Mouse (Mus musculus) limb, embryonic 15.5 days (tissue): Measurements from ENCODE around the gene Efcc1. TPM values are rescaled to one million over a fixed set of nuclear protein-coding genes. Genes with fewer than 3 reads are reported as not detected.
A peak's percentile ranks its signal among the peaks of the same experiment; 100 is the strongest.

Experiments used
- ATAC-seq: fragments of 200-750 bp; cut with Nextera tagmentation; 2 replicates; pipeline ENCODE4 v1.8.0; 2017; ENCODE audit warnings: low read depth, moderate TSS enrichment; ENCODE audit not compliant: insufficient number of reproducible peaks, low FRiP score, low TSS enrichment
- H3K27ac ChIP-seq: fragments of 300-500 bp; sonication (generic); 2 replicates; pipeline ENCODE4 v1.5.1; 2015; ENCODE audit warnings: moderate library complexity, mild to moderate bottlenecking, inconsistent platforms
- H3K27me3 ChIP-seq: fragments of 300-500 bp; sonication (generic); 2 replicates; pipeline ENCODE4 v1.6.1; 2015; ENCODE audit warnings: inconsistent platforms
- H3K36me3 ChIP-seq: fragments of 300-500 bp; sonication (generic); 2 replicates; pipeline ENCODE4 v1.6.1; 2015; ENCODE audit warnings: inconsistent platforms
- H3K4me1 ChIP-seq: fragments of 300-500 bp; sonication (generic); 2 replicates; pipeline ENCODE4 v1.6.1; 2015; ENCODE audit warnings: inconsistent platforms
- H3K4me2 ChIP-seq: fragments of 300-500 bp; sonication (generic); 2 replicates; pipeline ENCODE4 v1.6.1; 2015; ENCODE audit warnings: mild to moderate bottlenecking, inconsistent platforms
- H3K4me3 ChIP-seq: fragments of 300-500 bp; sonication (generic); 2 replicates; pipeline ENCODE4 v1.5.1; 2015; ENCODE audit warnings: mild to moderate bottlenecking, inconsistent platforms
- H3K9ac ChIP-seq: fragments of 300-500 bp; sonication (generic); 2 replicates; pipeline ENCODE4 v1.6.1; 2015; ENCODE audit warnings: inconsistent platforms
- H3K9me3 ChIP-seq: fragments of 300-500 bp; sonication (generic); 2 replicates; pipeline ENCODE4 v1.6.1; 2016; ENCODE audit warnings: inconsistent platforms
- WGBS: fragments of 180-500 bp; shearing (Covaris S2); methylation state at CpG from one replicate; pipeline ENCODE4 v1.1.7; 2015; 5-methylcytosine and 5-hydroxymethylcytosine counted together
- polyA plus RNA-seq: library from polyadenylated mRNA; unstranded; fragments of >200 nt; fragmentation: Nextera tagmentation; extraction: Ambion mirVana; gene quantifications from 2 replicates; pipeline ENCODE4 v1.2.1, GENCODE M21; 2015

Gene Efcc1
- polyA plus RNA-seq = 0.97 and 1.2 TPM in 2 replicates

GRCm38 (mm10) chr6:87730591-87731462, at the start of gene Efcc1:
Gene Efcc1 (plus strand): TSS chr6:87730869.
- Histone ChIP-seq H3K9ac (peak within 1 kb of the TSS; percentile 42), H3K4me3 (peak within 1 kb of the TSS; percentile 52), H3K9me3 (no peaks in the 10 kb centered on the region), H3K36me3 (no peaks in the 10 kb centered on the region), H3K4me2 (peak within 1 kb of the TSS; percentile 97), H3K27ac (no peak within 1 kb of the TSS), H3K27me3 (peaks cover 80% of the 10 kb centered on the region), H3K4me1 (peaks cover 34% of the 10 kb centered on the region)
- no peak; the same call in 1 of the 2 replicates for ATAC-seq
- 0% methylated on average over 89 of the region's 90 CpGs for WGBS

GRCm38 (mm10) chr6:87695947-87696346, 34.7 kb upstream of the Efcc1 start:
- no peak overlapping the region for H3K27ac ChIP-seq
- H3K9me3 ChIP-seq = no peaks in the 10 kb centered on the region
- H3K4me1 ChIP-seq = no peaks in the 10 kb centered on the region
- H3K9ac ChIP-seq = no peak overlapping the region
- no peaks in the 10 kb centered on the region for H3K36me3 ChIP-seq
- 77% methylated on average over 3 of the region's 3 CpGs for WGBS
- H3K4me3 ChIP-seq = no peak overlapping the region
- H3K27me3 ChIP-seq = no peaks in the 10 kb centered on the region
- no peak overlapping the region for H3K4me2 ChIP-seq
- no peak for ATAC-seq

GRCm38 (mm10) chr6:87696544-87696943, 34.1 kb upstream of the Efcc1 start:
- H3K36me3 ChIP-seq = no peaks in the 10 kb centered on the region
- no peak overlapping the region for H3K9ac ChIP-seq
- H3K4me1 ChIP-seq = no peaks in the 10 kb centered on the region
- H3K4me3 ChIP-seq = no peak overlapping the region
- 93% methylated on average over 4 of the region's 4 CpGs for WGBS
- H3K27ac ChIP-seq = no peak overlapping the region
- H3K9me3 ChIP-seq = no peaks in the 10 kb centered on the region
- no peaks in the 10 kb centered on the region for H3K27me3 ChIP-seq
- no peak for ATAC-seq
- no peak overlapping the region for H3K4me2 ChIP-seq

GRCm38 (mm10) chr6:87706246-87706645, 24.4 kb upstream of the Efcc1 start:
- H3K4me1 ChIP-seq = no peaks in the 10 kb centered on the region
- H3K36me3 ChIP-seq = no peaks in the 10 kb centered on the region
- ATAC-seq = no peak
- H3K4me2 ChIP-seq = no peak overlapping the region
- WGBS = 41% methylated on average over 3 of the region's 3 CpGs
- no peak overlapping the region for H3K9ac ChIP-seq
- no peak overlapping the region for H3K4me3 ChIP-seq
- H3K27ac ChIP-seq = no peak overlapping the region
- H3K9me3 ChIP-seq = no peaks in the 10 kb centered on the region
- no peaks in the 10 kb centered on the region for H3K27me3 ChIP-seq

- Histone ChIP-seq H3K9me3 (no peaks in the 10 kb centered on the region), H3K27ac (no peak overlapping the region), H3K4me2 (no peak overlapping the region), H3K9ac (no peak overlapping the region), H3K4me3 (no peak overlapping the region), H3K36me3 (no peaks in the 10 kb centered on the region), H3K4me1 (no peaks in the 10 kb centered on the region), H3K27me3 (no peaks in the 10 kb centered on the region)
- ATAC-seq = no peak
- 85% methylated on average over 4 of the region's 4 CpGs for WGBS
Observed at GRCm38 (mm10) chr6:87712311-87712710, 18.4 kb upstream of the Efcc1 start.

GRCm38 (mm10) chr6:87714091-87714490, 16.6 kb upstream of the Efcc1 start:
- 78% methylated on average over 4 of the region's 4 CpGs for WGBS

GRCm38 (mm10) chr6:87722631-87723030, 8.0 kb upstream of the Efcc1 start:
- H3K4me2 ChIP-seq = no peak overlapping the region
- no peaks in the 10 kb centered on the region for H3K36me3 ChIP-seq
- H3K4me1 ChIP-seq = peaks cover 4% of the 10 kb centered on the region; the same call in 1 of the 2 replicates
- ATAC-seq = no peak
- 8% methylated on average over 13 of the region's 13 CpGs for WGBS
- no peak overlapping the region for H3K9ac ChIP-seq
- no peak overlapping the region for H3K27ac ChIP-seq
- no peak overlapping the region for H3K4me3 ChIP-seq
- H3K9me3 ChIP-seq = no peaks in the 10 kb centered on the region
- H3K27me3 ChIP-seq = peaks cover 4% of the 10 kb centered on the region; the same call in 1 of the 2 replicates

More at GRCm38 (mm10) chr6:87714091-87714490, 16.6 kb upstream of the Efcc1 start:
- no peaks in the 10 kb centered on the region for H3K4me1 ChIP-seq
- no peak for ATAC-seq
- H3K4me3 ChIP-seq = no peak overlapping the region
- H3K9ac ChIP-seq = no peak overlapping the region
- H3K4me2 ChIP-seq = no peak overlapping the region
- H3K27ac ChIP-seq = no peak overlapping the region
- H3K27me3 ChIP-seq = no peaks in the 10 kb centered on the region
- H3K36me3 ChIP-seq = no peaks in the 10 kb centered on the region
- H3K9me3 ChIP-seq = no peaks in the 10 kb centered on the region

GRCm38 (mm10) chr6:87725267-87725912, 5.3 kb upstream of the Efcc1 start:
- Histone ChIP-seq H3K27me3 (peaks cover 28% of the 10 kb centered on the region), H3K9ac (no peak overlapping the region), H3K4me2 (no peak overlapping the region), H3K36me3 (no peaks in the 10 kb centered on the region), H3K27ac (no peak overlapping the region), H3K4me3 (no peak overlapping the region), H3K4me1 (peaks cover 8% of the 10 kb centered on the region), H3K9me3 (no peaks in the 10 kb centered on the region)
- ATAC-seq = no peak
- WGBS = 75% methylated on average over 7 of the region's 7 CpGs

GRCm38 (mm10) chr6:87728102-87728501, 2.6 kb upstream of the Efcc1 start:
- Histone ChIP-seq H3K4me2 (no peak overlapping the region), H3K4me3 (no peak overlapping the region), H3K9me3 (no peaks in the 10 kb centered on the region), H3K27me3 (peaks cover 55% of the 10 kb centered on the region), H3K9ac (no peak overlapping the region), H3K27ac (no peak overlapping the region), H3K4me1 (peaks cover 29% of the 10 kb centered on the region), H3K36me3 (no peaks in the 10 kb centered on the region)
- no peak for ATAC-seq
- 61% methylated on average over 3 of the region's 3 CpGs for WGBS

GRCm38 (mm10) chr6:87730141-87730540, 528 bp upstream of the Efcc1 start:
- Histone ChIP-seq H3K27me3 (peaks cover 75% of the 10 kb centered on the region), H3K4me3 (peak overlapping the region; percentile 52), H3K4me1 (peaks cover 34% of the 10 kb centered on the region), H3K4me2 (peak overlapping the region; percentile 97), H3K36me3 (no peaks in the 10 kb centered on the region), H3K9ac (no peak overlapping the region), H3K27ac (no peak overlapping the region), H3K9me3 (no peaks in the 10 kb centered on the region)
- WGBS = 17% methylated on average over 13 of the region's 13 CpGs
- no peak for ATAC-seq

GRCm38 (mm10) chr6:87731463-87732095, 910 bp downstream of the Efcc1 start:
- H3K4me3 ChIP-seq = peak overlapping the region; percentile 52
- 2% methylated on average over 19 of the region's 19 CpGs for WGBS
- H3K36me3 ChIP-seq = no peaks in the 10 kb centered on the region
- peak overlapping the region; percentile 97 for H3K4me2 ChIP-seq
- peaks cover 77% of the 10 kb centered on the region for H3K27me3 ChIP-seq
- no peaks in the 10 kb centered on the region for H3K9me3 ChIP-seq
- no peak for ATAC-seq
- H3K9ac ChIP-seq = peak overlapping the region; percentile 42; the same call in 1 of the 2 replicates
- H3K4me1 ChIP-seq = peaks cover 34% of the 10 kb centered on the region
- H3K27ac ChIP-seq = no peak overlapping the region
